Mouse (Mus musculus): ENCODE measurements at regions not wholly inside any gene's neighbourhood (a gene's known extent, or its start where the extent isn't known, plus 50 kb on each side); places are given as distances from the start of the nearest gene placed in this dataset.

DNA sequence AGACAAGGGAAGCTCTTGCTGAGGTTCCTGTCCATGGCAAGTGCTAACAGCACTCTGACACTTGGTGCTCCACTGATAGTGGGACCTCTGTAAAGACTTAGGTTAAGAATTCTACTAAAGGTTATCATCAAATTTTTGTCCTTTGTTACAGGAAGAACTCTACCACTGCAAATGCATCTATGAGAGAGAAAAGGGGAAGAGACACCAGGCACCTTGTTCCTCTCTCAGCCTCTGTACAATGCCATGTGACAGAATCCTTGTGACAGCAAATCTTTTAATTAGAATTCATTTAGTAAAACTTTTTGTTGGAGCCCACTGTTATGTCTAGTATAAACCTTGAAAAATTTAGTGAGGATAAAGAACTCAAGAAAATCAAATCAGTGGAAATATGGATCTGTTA is 247.5 kb upstream of the Marcks start:
- no peak for TF ChIP-seq CTCF (IDR thresholded peaks at IDR 0.05; ENCODE audit: low read depth)
- no peak for TF ChIP-seq EP300 (IDR thresholded peaks at IDR 0.05; ENCODE audit: low read depth)
